Mouse (Mus musculus): Measurements from ENCODE around the gene Ankrd11. TPM values are rescaled to one million over a fixed set of nuclear protein-coding genes. Genes with fewer than 3 reads are reported as not detected.
A peak's percentile ranks its signal among the peaks of the same experiment; 100 is the strongest.

The Ankrd11 gene
- polyA plus RNA-seq (2015; fragmentation: Nextera tagmentation; extraction: Ambion mirVana) = 32.3 and 34.4 TPM in 2 replicates

DNA sequence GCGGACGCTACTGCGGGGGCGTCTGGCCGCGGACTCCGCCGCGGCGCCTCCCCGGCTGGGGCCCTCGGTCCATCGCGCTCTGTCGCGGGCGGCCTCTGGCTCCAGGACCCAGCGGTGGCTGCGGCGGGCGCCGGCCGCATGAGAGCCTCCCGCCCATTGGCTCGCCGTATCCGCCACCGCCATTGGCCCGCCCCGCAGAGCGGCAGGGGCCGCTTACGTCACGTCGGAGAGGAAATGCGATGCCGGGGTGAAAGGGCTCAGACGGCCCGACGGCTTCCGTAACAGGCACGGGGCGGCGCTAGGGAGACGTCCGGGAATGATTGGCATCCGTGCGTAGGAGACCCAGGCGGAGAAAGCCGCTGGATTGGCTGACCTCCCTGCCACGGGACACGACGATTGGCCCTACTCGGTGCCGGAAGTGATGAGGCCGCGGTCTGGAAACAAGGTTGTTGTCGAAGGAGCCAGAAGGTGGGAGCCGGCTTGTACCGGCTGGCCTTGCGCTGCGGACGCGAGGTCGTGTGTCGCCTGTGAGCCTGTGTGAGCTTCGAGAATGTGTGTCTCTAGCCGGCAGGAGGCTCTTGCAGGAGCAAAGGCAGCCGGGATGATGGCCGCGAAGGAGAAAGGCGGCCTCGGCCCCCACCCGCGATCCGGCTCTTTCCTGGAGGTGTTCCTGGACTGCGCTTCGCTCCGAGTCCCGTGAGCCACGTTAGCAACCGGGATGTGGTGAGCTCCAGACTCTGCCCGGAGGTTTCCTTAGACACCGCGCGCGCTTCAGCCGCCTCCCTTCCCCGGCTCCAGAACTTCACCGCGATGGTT lies at the start of gene Ankrd11:
Gene Ankrd11 (minus strand): TSS at position 120 of the 816 bp plus-strand sequence.
- H3K27ac ChIP-seq = peak within 1 kb of the TSS; percentile 97
- H3K9ac ChIP-seq (replicated peaks) = peak within 1 kb of the TSS; percentile 99
- under 1% methylated on average over 75 of the region's 91 CpGs for WGBS
- peaks cover 43% of the 10 kb centered on the region for H3K4me1 ChIP-seq (replicated peaks)
- no peaks in the 10 kb centered on the region for H3K27me3 ChIP-seq
- ATAC-seq = peak; percentile 98
- H3K4me2 ChIP-seq (replicated peaks) = peak within 1 kb of the TSS; percentile 79
- no peaks in the 10 kb centered on the region for H3K36me3 ChIP-seq
- H3K4me3 ChIP-seq (replicated peaks) = peak within 1 kb of the TSS; percentile 100
- H3K9me3 ChIP-seq = no peaks in the 10 kb centered on the region

DNA sequence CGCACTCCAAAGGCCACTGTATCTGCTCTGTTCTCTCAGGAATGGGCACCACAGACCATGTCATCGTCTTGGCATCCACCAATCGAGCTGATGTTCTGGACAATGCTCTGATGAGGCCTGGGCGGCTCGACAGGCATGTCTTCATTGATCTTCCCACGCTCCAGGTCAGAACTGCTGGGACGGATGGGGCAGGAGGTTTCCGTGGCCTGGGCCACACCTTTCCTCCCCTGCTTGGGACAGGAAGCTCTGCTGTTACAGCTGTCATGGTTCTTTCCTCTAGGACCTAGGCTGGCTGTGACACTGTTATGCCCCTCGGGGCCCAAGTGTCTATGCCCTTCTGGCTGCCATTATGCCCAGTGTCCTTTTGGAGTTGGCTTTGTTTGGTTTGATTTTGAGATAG lies 45.2 kb upstream of the Ankrd11 start:
- H3K4me2 ChIP-seq (replicated peaks) = no peak overlapping the region

DNA sequence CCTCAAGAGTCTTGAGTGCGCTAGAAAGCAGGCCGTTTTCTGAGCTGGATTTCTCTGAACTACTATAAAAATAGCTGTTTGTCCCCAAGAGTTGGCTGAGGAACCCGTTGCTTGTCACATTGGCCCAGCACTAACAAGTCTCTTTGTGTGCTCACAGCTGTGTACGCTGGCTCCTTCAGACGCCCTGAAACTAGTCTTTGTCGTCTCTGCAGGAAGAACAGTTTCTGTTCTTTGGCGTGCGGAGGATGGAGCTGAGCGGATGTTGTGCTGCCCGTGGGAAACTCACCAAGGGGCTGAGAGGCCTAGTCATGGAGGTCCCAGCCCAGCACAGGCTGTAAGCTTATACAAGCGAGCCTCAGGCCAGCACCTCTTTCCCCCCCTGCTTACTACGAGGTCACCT lies 41.5 kb upstream of the Ankrd11 start:
- Histone ChIP-seq H3K4me3 (replicated peaks) (no peak overlapping the region), H3K27ac (no peak overlapping the region), H3K36me3 (peaks cover 99% of the 10 kb centered on the region), H3K9ac (replicated peaks) (no peak overlapping the region), H3K9me3 (no peaks in the 10 kb centered on the region), H3K27me3 (no peaks in the 10 kb centered on the region), H3K4me2 (replicated peaks) (no peak overlapping the region), H3K4me1 (replicated peaks) (no peaks in the 10 kb centered on the region)
- 90% methylated on average over 12 of the region's 12 CpGs for WGBS
- no peak for ATAC-seq

More for the DNA sequence above, 45.2 kb upstream of the Ankrd11 start:
- Histone ChIP-seq H3K4me1 (replicated peaks) (no peaks in the 10 kb centered on the region), H3K36me3 (peaks cover 100% of the 10 kb centered on the region), H3K9ac (replicated peaks) (no peak overlapping the region), H3K9me3 (no peaks in the 10 kb centered on the region), H3K27me3 (no peaks in the 10 kb centered on the region), H3K4me3 (replicated peaks) (no peak overlapping the region), H3K27ac (no peak overlapping the region)
- ATAC-seq = no peak
- 91% methylated on average over 9 of the region's 9 CpGs for WGBS

DNA sequence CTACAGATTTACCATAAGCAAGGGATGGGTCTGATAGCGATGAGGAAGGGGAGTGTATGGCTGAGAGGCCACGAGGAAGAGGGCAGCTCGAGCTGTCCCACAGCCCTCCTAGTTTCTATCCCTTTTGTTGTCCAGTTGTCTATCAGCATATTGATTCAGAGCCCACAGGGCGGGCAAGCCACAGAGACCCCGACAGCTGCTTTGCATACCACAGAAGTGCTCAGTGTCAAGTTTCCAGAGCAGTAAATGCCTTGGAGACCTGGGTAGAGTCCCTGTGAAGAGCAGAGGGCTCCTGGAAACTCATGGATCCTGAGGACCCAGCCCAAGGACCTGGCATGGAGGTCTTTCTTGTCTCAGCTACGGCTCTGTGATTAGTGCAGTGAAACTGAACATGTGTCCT lies 40.9 kb upstream of the Ankrd11 start:
- no peak overlapping the region for H3K4me2 ChIP-seq (replicated peaks)
- no peak overlapping the region for H3K9ac ChIP-seq (replicated peaks)
- H3K27ac ChIP-seq = no peak overlapping the region
- peaks cover 97% of the 10 kb centered on the region for H3K36me3 ChIP-seq
- H3K27me3 ChIP-seq = no peaks in the 10 kb centered on the region
- H3K9me3 ChIP-seq = no peaks in the 10 kb centered on the region
- H3K4me1 ChIP-seq (replicated peaks) = no peaks in the 10 kb centered on the region
- 83% methylated on average over 6 of the region's 6 CpGs for WGBS
- no peak overlapping the region for H3K4me3 ChIP-seq (replicated peaks)
- ATAC-seq = no peak

DNA sequence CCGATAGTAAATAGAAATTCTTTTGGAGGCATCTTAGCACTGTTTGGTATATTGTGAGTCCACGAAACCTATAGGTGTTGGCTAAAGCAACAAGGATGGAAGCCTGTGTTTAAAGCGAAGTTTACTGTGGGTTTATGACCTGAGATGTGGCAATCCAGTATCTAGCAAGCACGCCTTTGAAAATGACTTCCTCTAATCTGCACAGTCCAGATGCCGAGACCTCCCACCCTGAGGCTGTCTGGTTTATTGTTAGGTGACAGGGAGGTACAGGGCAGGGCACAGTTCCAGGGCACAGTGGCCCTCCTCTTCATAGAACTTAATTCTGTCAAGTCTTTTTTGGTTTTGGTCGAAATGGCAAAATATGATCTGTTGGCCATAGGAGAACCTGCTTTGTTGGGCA lies 35.1 kb upstream of the Ankrd11 start:
- Histone ChIP-seq H3K9ac (replicated peaks) (no peak overlapping the region), H3K4me2 (replicated peaks) (no peak overlapping the region), H3K36me3 (peaks cover 95% of the 10 kb centered on the region), H3K4me3 (replicated peaks) (no peak overlapping the region), H3K27me3 (no peaks in the 10 kb centered on the region), H3K27ac (no peak overlapping the region), H3K4me1 (replicated peaks) (no peaks in the 10 kb centered on the region), H3K9me3 (no peaks in the 10 kb centered on the region)
- ATAC-seq = no peak
- 95% methylated on average over 6 of the region's 6 CpGs for WGBS

DNA sequence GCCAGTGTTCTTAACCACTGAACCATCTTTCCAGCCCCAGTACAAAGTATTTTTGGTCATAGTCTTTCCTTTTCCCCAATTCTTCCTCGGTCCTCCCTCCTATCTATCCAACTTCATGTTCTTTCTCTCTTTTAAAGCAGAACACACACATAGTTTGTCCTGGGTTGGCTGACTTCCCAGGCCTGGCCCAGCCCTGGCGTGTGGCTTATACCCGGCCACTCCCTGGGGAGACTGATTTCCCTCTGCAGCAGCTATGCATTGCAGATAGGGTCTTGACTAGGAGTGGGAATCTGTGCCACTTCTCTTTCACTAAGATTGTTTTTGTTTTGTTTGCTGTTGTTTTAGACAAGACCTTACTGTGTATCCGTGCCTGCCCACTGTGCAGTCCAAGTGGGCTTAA lies 29.1 kb upstream of the Ankrd11 start:
- Histone ChIP-seq H3K4me2 (replicated peaks) (no peak overlapping the region), H3K27ac (no peak overlapping the region), H3K36me3 (peaks cover 65% of the 10 kb centered on the region), H3K9ac (replicated peaks) (0 out of 2 replicates have a peak overlapping the region, but pooled peaks have one; percentile 5), H3K4me3 (replicated peaks) (no peak overlapping the region), H3K27me3 (no peaks in the 10 kb centered on the region), H3K4me1 (replicated peaks) (peaks cover 16% of the 10 kb centered on the region), H3K9me3 (no peaks in the 10 kb centered on the region)
- WGBS = 86% methylated on average over 4 of the region's 4 CpGs
- ATAC-seq = no peak

DNA sequence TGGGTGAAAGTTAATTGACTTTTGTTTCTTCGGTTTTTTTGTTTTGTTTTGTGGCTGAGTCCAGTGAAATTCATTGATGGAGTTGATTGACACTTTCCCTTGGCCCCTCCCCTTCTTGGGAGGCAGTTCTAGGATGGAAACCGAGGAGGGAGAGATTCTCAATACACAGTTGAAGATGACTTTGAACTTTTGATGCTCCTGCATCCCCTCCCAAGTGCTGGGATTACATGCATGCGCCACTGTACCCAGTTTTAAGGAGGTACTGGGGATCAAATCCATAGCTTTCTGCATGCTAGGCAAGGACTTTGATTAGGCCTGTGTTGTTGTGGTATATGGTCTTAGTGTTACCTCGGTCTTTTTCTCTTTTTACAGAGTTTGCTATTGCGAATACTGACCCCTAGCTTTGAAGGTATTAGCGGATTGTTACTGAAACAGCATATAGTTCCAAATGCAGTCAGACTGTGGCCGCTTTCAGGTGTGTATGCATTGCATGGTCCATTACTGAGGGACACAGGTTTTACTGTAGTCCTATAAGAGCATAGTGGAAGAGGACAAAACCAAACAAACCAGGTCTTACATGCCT lies 24.1 kb upstream of the Ankrd11 start:
- Histone ChIP-seq H3K9ac (replicated peaks) (peak overlapping the region; percentile 94), H3K27me3 (no peaks in the 10 kb centered on the region), H3K9me3 (no peaks in the 10 kb centered on the region), H3K4me1 (replicated peaks) (peaks cover 29% of the 10 kb centered on the region), H3K36me3 (peaks cover 18% of the 10 kb centered on the region), H3K27ac (peak overlapping the region; percentile 93), H3K4me2 (replicated peaks) (peak overlapping the region; percentile 74), H3K4me3 (replicated peaks) (peak overlapping the region; percentile 90)
- no peak for ATAC-seq
- 37% methylated on average over 7 of the region's 7 CpGs for WGBS

DNA sequence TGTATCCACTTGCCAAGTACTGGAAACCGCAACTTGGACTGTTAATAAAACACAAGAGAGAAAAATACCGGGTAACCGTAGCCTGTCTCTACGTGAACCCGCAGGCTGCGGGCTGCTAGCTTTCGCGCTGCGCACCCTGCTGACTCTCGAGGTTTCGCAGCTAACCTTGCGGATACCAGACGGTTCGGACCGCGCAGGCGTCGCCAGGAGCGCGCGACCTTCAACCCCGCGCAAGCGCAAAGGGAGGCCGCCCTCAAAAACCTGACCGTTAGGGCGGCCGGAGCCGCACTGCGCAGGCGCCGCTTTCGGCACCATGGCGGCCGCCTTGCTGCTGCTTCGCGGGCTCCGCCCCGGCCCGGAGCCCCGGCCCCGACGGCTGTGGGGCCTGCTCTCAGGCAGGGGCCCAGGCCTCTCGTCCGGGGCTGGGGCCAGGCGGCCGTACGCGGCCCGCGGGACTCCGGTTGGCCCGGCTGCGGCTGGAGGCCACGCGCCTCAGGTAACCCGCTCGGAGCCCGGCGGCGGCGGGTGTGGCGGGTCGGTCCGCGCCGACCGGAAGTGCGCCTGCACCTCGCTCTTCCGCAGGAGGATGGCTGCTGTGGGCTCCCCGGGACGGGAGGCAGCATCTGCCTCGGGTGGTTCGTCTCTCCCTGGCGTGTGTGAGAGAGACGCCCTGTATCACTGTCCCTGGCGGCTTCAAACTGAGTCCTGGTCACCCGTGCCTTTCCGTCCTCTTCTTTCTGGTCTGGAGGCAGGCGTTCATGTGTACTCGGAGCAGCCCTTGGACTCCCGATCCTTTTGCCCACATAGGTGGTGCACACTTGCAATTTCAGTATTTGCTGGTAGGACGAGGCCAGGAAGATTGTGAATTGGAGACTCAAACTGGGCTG lies 23.4 kb upstream of the Ankrd11 start:
- Histone ChIP-seq H3K9me3 (no peaks in the 10 kb centered on the region), H3K27ac (peak overlapping the region; percentile 93), H3K4me3 (replicated peaks) (peak overlapping the region; percentile 90), H3K4me2 (replicated peaks) (peak overlapping the region; percentile 74), H3K36me3 (peaks cover 13% of the 10 kb centered on the region; the same call in 1 of the 2 replicates), H3K4me1 (replicated peaks) (peaks cover 29% of the 10 kb centered on the region), H3K9ac (replicated peaks) (peak overlapping the region; percentile 94), H3K27me3 (no peaks in the 10 kb centered on the region)
- peak; percentile 98 for ATAC-seq
- under 1% methylated on average over 84 of the region's 84 CpGs for WGBS

DNA sequence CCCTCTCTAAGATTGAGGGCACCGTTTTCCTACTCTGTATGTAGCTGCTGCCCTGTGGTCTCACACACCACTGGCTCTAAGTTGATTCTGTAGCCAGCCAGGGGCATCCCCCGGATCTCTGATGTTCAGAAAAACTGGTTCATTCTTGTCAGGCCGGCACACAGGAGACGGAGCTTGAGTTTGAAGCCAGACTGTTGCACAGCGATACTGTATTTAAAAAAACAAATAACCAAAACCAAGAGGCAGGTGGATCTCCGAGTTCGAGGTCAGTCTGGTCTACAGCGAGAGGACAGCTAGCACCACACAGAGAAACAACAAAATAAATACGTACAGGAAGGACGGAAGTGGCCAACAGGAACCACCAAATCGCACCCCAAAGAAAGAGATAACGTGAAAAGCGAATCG lies 22.7 kb upstream of the Ankrd11 start:
- ATAC-seq = peak; percentile 32; the same call in 1 of the 2 replicates
- Histone ChIP-seq H3K27me3 (no peaks in the 10 kb centered on the region), H3K4me1 (replicated peaks) (peaks cover 29% of the 10 kb centered on the region), H3K4me2 (replicated peaks) (peak overlapping the region; percentile 59), H3K9me3 (no peaks in the 10 kb centered on the region), H3K27ac (peak overlapping the region; percentile 93), H3K4me3 (replicated peaks) (peak overlapping the region; percentile 90), H3K36me3 (0 out of 2 replicates have a peak, but pooled peaks cover 9% of the 10 kb centered on the region), H3K9ac (replicated peaks) (peak overlapping the region; percentile 94)
- 2% methylated on average over 14 of the region's 14 CpGs for WGBS

DNA sequence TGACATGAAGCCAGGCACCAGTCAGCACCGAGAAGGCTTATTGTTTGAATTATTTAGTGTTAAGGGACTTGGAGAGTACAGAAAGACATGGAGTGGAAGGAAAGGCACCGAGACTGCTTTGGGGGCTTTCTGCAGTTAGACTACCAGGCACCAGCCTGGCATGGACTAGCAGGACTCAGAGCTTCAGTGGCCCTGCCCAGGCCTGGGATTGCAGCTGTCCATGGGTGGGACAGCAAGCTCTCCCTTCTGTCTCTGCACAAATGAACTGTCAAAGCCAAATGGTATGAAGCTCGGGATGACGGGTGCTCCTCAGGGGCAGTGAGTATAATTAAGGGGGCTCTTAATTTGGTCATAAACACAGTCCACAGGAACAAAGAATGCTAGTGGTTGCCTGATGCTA lies 22.0 kb upstream of the Ankrd11 start:
- Histone ChIP-seq H3K9ac (replicated peaks) (no peak overlapping the region), H3K4me1 (replicated peaks) (peaks cover 29% of the 10 kb centered on the region), H3K27me3 (no peaks in the 10 kb centered on the region), H3K4me3 (replicated peaks) (peak overlapping the region; percentile 90; the same call in 1 of the 2 replicates), H3K9me3 (no peaks in the 10 kb centered on the region), H3K36me3 (0 out of 2 replicates have a peak, but pooled peaks cover 9% of the 10 kb centered on the region), H3K4me2 (replicated peaks) (peak overlapping the region; percentile 59), H3K27ac (peak overlapping the region; percentile 93)
- no peak for ATAC-seq
- WGBS = 79% methylated on average over 4 of the region's 4 CpGs

DNA sequence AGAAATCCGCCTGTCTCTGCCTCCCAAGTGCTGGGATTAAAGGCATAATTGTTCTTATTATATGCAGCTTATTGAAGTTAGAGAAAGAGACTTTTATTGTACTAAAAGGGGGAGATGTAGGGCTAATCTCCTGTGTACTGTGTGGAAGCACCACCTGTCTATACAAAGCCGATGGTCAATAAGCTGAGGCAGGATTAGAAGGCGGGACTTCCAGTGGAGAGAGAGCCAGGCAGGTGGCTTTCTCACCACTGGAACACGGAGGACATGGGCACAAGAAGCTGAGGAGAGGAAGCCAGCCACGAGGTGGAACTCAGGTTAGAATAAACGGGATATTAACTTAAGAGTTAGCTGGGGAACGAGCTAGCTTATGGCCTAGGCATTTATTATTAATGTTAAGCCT lies 20.6 kb upstream of the Ankrd11 start, which contains the start of gene Spg7:
Gene Spg7 (plus strand): TSS at position 222 of the 400 bp plus-strand sequence.
- WGBS = 69% methylated on average over 7 of the region's 7 CpGs
- ATAC-seq = no peak
- Histone ChIP-seq H3K27me3 (no peaks in the 10 kb centered on the region), H3K4me2 (replicated peaks) (no peak within 1 kb of the TSS), H3K4me3 (replicated peaks) (no peak within 1 kb of the TSS), H3K36me3 (0 out of 2 replicates have a peak, but pooled peaks cover 1% of the 10 kb centered on the region), H3K27ac (no peak within 1 kb of the TSS), H3K4me1 (replicated peaks) (peaks cover 29% of the 10 kb centered on the region), H3K9me3 (no peaks in the 10 kb centered on the region), H3K9ac (replicated peaks) (no peak within 1 kb of the TSS)

Data from midbrain, embryonic 13.5 days (tissue).